Mouse (Mus musculus) liver, embryonic 11.5 days (tissue): ENCODE data around the gene Trim65. TPM values are rescaled to one million over a fixed set of nuclear protein-coding genes. Genes with fewer than 3 reads are reported as not detected.
A peak's percentile ranks its signal among the peaks of the same experiment; 100 is the strongest.

ENCODE experiments used
- ATAC-seq: fragments of 200-750 bp; cut with Nextera tagmentation; replicated peaks from 2 replicates; pipeline ENCODE4 v1.8.0; 2017; ENCODE audit warnings: moderate number of reproducible peaks, mild to moderate bottlenecking, moderate TSS enrichment, moderate library complexity; ENCODE audit not compliant: low FRiP score
- DNase-seq: peaks from one replicate; pipeline ENCODE4 v3.0.0-alpha.2; 2017; ENCODE audit warnings: low spot score
- H3K27ac ChIP-seq: fragments of 300-500 bp; sonication (generic); 2 replicates; pipeline ENCODE4 v1.5.1; 2014; ENCODE audit warnings: mild to moderate bottlenecking, low read depth, low read length, control low read depth
- H3K27me3 ChIP-seq: fragments of 300-500 bp; sonication (generic); replicated peaks from 2 replicates; pipeline ENCODE4 v1.6.1; 2014; ENCODE audit warnings: low read length, mixed read lengths; ENCODE audit not compliant: control insufficient read depth, insufficient read depth
- H3K36me3 ChIP-seq: fragments of 300-500 bp; sonication (generic); 2 replicates; pipeline ENCODE4 v1.6.1; 2014; ENCODE audit warnings: mild to moderate bottlenecking, low read length, moderate library complexity, mixed read lengths; ENCODE audit not compliant: control insufficient read depth, insufficient read depth
- H3K4me1 ChIP-seq: fragments of 300-500 bp; sonication (generic); replicated peaks from 2 replicates; pipeline ENCODE4 v1.6.1; 2014; ENCODE audit warnings: low read length, mixed read lengths; ENCODE audit not compliant: control insufficient read depth, insufficient read depth
- H3K4me2 ChIP-seq: fragments of 300-500 bp; sonication (generic); 2 replicates; pipeline ENCODE4 v1.6.1; 2014; ENCODE audit warnings: mild to moderate bottlenecking, control low read depth, moderate library complexity
- H3K4me3 ChIP-seq: fragments of 300-500 bp; sonication (generic); 2 replicates; pipeline ENCODE4 v1.5.1; 2014; ENCODE audit warnings: low read depth, low read length, control low read depth
- H3K9ac ChIP-seq: fragments of 300-500 bp; sonication (generic); 2 replicates; pipeline ENCODE4 v1.6.1; 2014; ENCODE audit warnings: low read depth, low read length, control low read depth
- H3K9me3 ChIP-seq: fragments of 300-500 bp; sonication (generic); 2 replicates; pipeline ENCODE4 v1.6.1; 2016; ENCODE audit warnings: low read length, inconsistent platforms, mixed read lengths; ENCODE audit not compliant: control insufficient read depth
- WGBS: fragments of 180-500 bp; shearing (Covaris S2); extraction: QIAGEN DNeasy Blood & Tissue Kit; methylation state at CpG from one replicate; pipeline ENCODE4 v1.1.7; 2014; 5-methylcytosine and 5-hydroxymethylcytosine counted together
- polyA plus RNA-seq: library from polyadenylated mRNA; unstranded; fragments of >200 nt; fragmentation: Nextera tagmentation; extraction: Ambion mirVana; gene quantifications from 2 replicates; pipeline ENCODE4 v1.2.1, GENCODE M21; 2014

Trim65 gene
- polyA plus RNA-seq, 1 experiment from 2014 or later = 3.5 TPM

- Histone ChIP-seq H3K9me3 (no peaks in the 10 kb centered on the region), H3K27ac (peak within 1 kb of the TSS; percentile 44), H3K4me1 (0 out of 2 replicates have a peak, but pooled peaks cover 5% of the 10 kb centered on the region), H3K27me3 (no peaks in the 10 kb centered on the region), H3K36me3 (peaks cover 3% of the 10 kb centered on the region; the same call in 1 of the 2 replicates), H3K9ac (peak within 1 kb of the TSS; percentile 74), H3K4me2 (peak within 1 kb of the TSS; percentile 83), H3K4me3 (peak within 1 kb of the TSS; percentile 65)
- peak; percentile 98 for ATAC-seq
- WGBS = under 1% methylated on average over 40 of the region's 40 CpGs
- peak; percentile 90 for DNase-seq
These were observed 37.0 kb upstream of the Trim65 start, which contains the start of gene Fbf1 for GRCm38 (mm10) chr11:116167884-116168439. Fbf1 (minus strand) TSS chr11:116168166.

- no peaks in the 10 kb centered on the region for H3K27me3 ChIP-seq
- H3K4me3 ChIP-seq = peak overlapping the region; percentile 65
- no peaks in the 10 kb centered on the region; the same call in 1 of the 2 replicates for H3K36me3 ChIP-seq
- 0 out of 2 replicates have a peak, but pooled peaks cover 5% of the 10 kb centered on the region for H3K4me1 ChIP-seq
- H3K27ac ChIP-seq = peak overlapping the region; percentile 44
- H3K4me2 ChIP-seq = peak overlapping the region; percentile 83
- H3K9ac ChIP-seq = peak overlapping the region; percentile 74
- H3K9me3 ChIP-seq = no peaks in the 10 kb centered on the region
- no peak for DNase-seq
- WGBS = 15% methylated on average over 6 of the region's 6 CpGs
- no peak for ATAC-seq
These were observed 36.3 kb upstream of the Trim65 start for GRCm38 (mm10) chr11:116167232-116167631.

GRCm38 (mm10) chr11:116163002-116163401 is 32.1 kb upstream of the Trim65 start:
- Histone ChIP-seq H3K4me1 (0 out of 2 replicates have a peak, but pooled peaks cover 7% of the 10 kb centered on the region), H3K9me3 (no peaks in the 10 kb centered on the region), H3K4me3 (no peak overlapping the region), H3K27me3 (no peaks in the 10 kb centered on the region), H3K36me3 (peaks cover 7% of the 10 kb centered on the region), H3K9ac (no peak overlapping the region), H3K4me2 (no peak overlapping the region), H3K27ac (no peak overlapping the region)
- DNase-seq (no peak), ATAC-seq (no peak)
- 67% methylated on average over 9 of the region's 9 CpGs for WGBS

GRCm38 (mm10) chr11:116162146-116162545 is 31.2 kb upstream of the Trim65 start:
- Histone ChIP-seq H3K4me3 (no peak overlapping the region), H3K27me3 (no peaks in the 10 kb centered on the region), H3K4me2 (no peak overlapping the region), H3K4me1 (0 out of 2 replicates have a peak, but pooled peaks cover 7% of the 10 kb centered on the region), H3K36me3 (peaks cover 13% of the 10 kb centered on the region), H3K9me3 (no peaks in the 10 kb centered on the region), H3K27ac (no peak overlapping the region), H3K9ac (no peak overlapping the region)
- WGBS = 80% methylated on average over 10 of the region's 10 CpGs
- ATAC-seq (no peak), DNase-seq (no peak)

GRCm38 (mm10) chr11:116161312-116161711 is 30.4 kb upstream of the Trim65 start:
- H3K4me1 ChIP-seq = 0 out of 2 replicates have a peak, but pooled peaks cover 5% of the 10 kb centered on the region
- no peak for ATAC-seq
- WGBS = 62% methylated on average over 12 of the region's 12 CpGs
- H3K4me3 ChIP-seq = no peak overlapping the region
- no peak overlapping the region for H3K9ac ChIP-seq
- H3K27me3 ChIP-seq = no peaks in the 10 kb centered on the region
- DNase-seq = no peak
- no peak overlapping the region for H3K4me2 ChIP-seq
- H3K9me3 ChIP-seq = no peaks in the 10 kb centered on the region
- no peak overlapping the region for H3K27ac ChIP-seq
- peaks cover 14% of the 10 kb centered on the region for H3K36me3 ChIP-seq

GRCm38 (mm10) chr11:116150960-116151359 is 20.0 kb upstream of the Trim65 start:
- Histone ChIP-seq H3K9me3 (no peaks in the 10 kb centered on the region), H3K4me2 (no peak overlapping the region), H3K9ac (no peak overlapping the region; the same call in 1 of the 2 replicates), H3K4me1 (peaks cover 12% of the 10 kb centered on the region), H3K27ac (peak overlapping the region; percentile 61), H3K36me3 (peaks cover 52% of the 10 kb centered on the region), H3K27me3 (no peaks in the 10 kb centered on the region), H3K4me3 (no peak overlapping the region)
- WGBS = 69% methylated on average over 2 of the region's 2 CpGs
- ATAC-seq (peak; percentile 84), DNase-seq (no peak)

GRCm38 (mm10) chr11:116149341-116149740 is 18.4 kb upstream of the Trim65 start:
- H3K4me3 ChIP-seq = no peak overlapping the region
- H3K9ac ChIP-seq = no peak overlapping the region
- no peak for DNase-seq
- H3K36me3 ChIP-seq = peaks cover 55% of the 10 kb centered on the region
- no peak overlapping the region for H3K27ac ChIP-seq
- no peak for ATAC-seq
- H3K4me1 ChIP-seq = peaks cover 12% of the 10 kb centered on the region
- H3K27me3 ChIP-seq = no peaks in the 10 kb centered on the region
- no peak overlapping the region for H3K4me2 ChIP-seq
- no peaks in the 10 kb centered on the region for H3K9me3 ChIP-seq
- WGBS = 85% methylated on average over 6 of the region's 6 CpGs

GRCm38 (mm10) chr11:116148761-116149221 is 17.9 kb upstream of the Trim65 start:
- Histone ChIP-seq H3K4me2 (no peak overlapping the region), H3K4me3 (no peak overlapping the region), H3K27me3 (no peaks in the 10 kb centered on the region), H3K27ac (no peak overlapping the region), H3K36me3 (peaks cover 55% of the 10 kb centered on the region), H3K9me3 (no peaks in the 10 kb centered on the region), H3K9ac (no peak overlapping the region), H3K4me1 (peaks cover 12% of the 10 kb centered on the region)
- 73% methylated on average over 20 of the region's 20 CpGs for WGBS
- DNase-seq = no peak
- no peak for ATAC-seq
